Mouse (Mus musculus) cerebellum, adult 2 months (tissue): ENCODE measurements at regions not wholly inside any gene's neighbourhood (a gene's known extent, or its start where the extent isn't known, plus 50 kb on each side); places are given as distances from the start of the nearest gene placed in this dataset.

ENCODE experiments used
- DNase-seq, 2 experiments: peaks; one replicate each; pipeline ENCODE4 v3.0.0; 2021
- H3K27ac ChIP-seq: fragments of 200-500 bp; 2 replicates; pipeline ENCODE4 v1.5.1; 2012; ENCODE audit warnings: low read length, control low read depth, inconsistent platforms; ENCODE audit not compliant: insufficient read depth
- H3K27me3 ChIP-seq: fragments of 200-500 bp; 2 replicates; pipeline ENCODE4 v1.6.1; 2012; ENCODE audit warnings: inconsistent platforms, mild to moderate bottlenecking, low read length, moderate library complexity; ENCODE audit not compliant: control insufficient read depth, insufficient read depth
- H3K4me1 ChIP-seq: fragments of 200-500 bp; 2 replicates; pipeline ENCODE4 v1.6.1; 2011; ENCODE audit warnings: low read length; ENCODE audit not compliant: control insufficient read depth, insufficient read depth
- H3K4me3 ChIP-seq: fragments of 200-500 bp; replicated peaks from 2 replicates; pipeline ENCODE3; 2011; ENCODE audit warnings: mild to moderate bottlenecking, low read depth, low read length, control low read depth; ENCODE audit not compliant: insufficient read depth
- CTCF ChIP-seq: fragments of 200-500 bp; IDR thresholded peaks from 2 replicates; pipeline ENCODE4 v1.5.1; 2011; ENCODE audit warnings: low read depth, mild to moderate bottlenecking, control low read depth, low read length, moderate library complexity, borderline replicate concordance; ENCODE audit not compliant: insufficient read depth
- POLR2A ChIP-seq: fragments of 200-500 bp; IDR thresholded peaks from 2 replicates; pipeline ENCODE4 v1.6.1; 2011; ENCODE audit warnings: low read length, control low read depth, borderline replicate concordance; ENCODE audit not compliant: insufficient read depth
- WGBS: fragments of 180-500 bp; shearing (Covaris S2); methylation state at CpG from one replicate; pipeline ENCODE4 v1.1.7; 2018; 5-methylcytosine and 5-hydroxymethylcytosine counted together

DNA sequence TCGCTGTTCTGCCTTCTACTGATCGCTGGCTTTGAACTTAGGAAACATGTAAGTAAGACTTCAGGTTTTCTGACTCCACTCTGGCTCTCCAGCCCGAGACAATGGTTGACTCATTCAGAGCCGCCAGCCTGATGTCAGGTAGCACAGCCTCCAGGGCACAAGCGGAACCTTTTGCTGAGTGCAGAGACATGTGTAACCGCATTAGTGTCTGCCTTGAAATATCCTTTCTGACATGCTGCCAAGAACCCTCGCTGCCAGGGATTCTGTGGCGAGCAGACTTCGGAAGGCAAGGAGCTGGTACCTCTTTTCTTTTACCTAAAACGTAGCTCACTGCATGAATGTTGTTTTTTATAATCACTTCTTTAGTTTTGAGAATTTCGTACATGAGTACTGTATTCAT, 279.1 kb downstream of the Drd1 start:
- WGBS = 37% methylated on average over 11 of the region's 11 CpGs
- H3K4me1 ChIP-seq = no peaks in the 10 kb centered on the region

DNA sequence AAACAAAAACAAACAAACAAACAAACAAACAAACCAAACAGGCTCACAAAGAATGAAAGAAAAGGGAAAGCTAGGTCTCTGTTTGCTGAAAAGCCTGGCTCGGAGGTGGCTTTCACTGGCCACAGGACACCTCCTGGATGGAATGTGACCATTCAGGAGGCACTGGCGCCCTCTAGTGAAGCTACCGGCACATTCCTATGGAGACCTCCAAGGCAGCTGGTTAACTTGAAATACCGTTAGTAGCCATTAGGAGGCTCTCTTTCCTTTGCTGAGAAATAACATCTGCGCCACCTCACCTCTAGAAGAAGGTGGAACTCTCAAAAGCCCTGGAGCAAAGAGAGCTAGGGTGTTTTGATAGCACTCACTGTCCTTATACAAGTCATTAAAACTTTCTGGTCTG, 279.8 kb downstream of the Drd1 start:
- TF ChIP-seq CTCF = peak; percentile 44; the same call in 1 of the 2 replicates
- TF ChIP-seq POLR2A = no peak
- H3K27ac ChIP-seq = no peak overlapping the region
- 42% methylated on average over 5 of the region's 5 CpGs for WGBS
- H3K27me3 ChIP-seq = no peaks in the 10 kb centered on the region
- H3K4me3 ChIP-seq = no peak overlapping the region
- no peaks in the 10 kb centered on the region for H3K4me1 ChIP-seq
- peak; percentile 11 to 20 for DNase-seq

More for the DNA sequence above, 279.1 kb downstream of the Drd1 start:
- H3K27ac ChIP-seq = no peak overlapping the region
- DNase-seq = no peak
- no peak overlapping the region for H3K4me3 ChIP-seq
- no peak for TF ChIP-seq POLR2A
- no peak for TF ChIP-seq CTCF
- H3K27me3 ChIP-seq = no peaks in the 10 kb centered on the region

GRCm38 (mm10) chr13:53764613-53765243, 290.8 kb downstream of the Drd1 start:
- 20% methylated on average over 13 of the region's 13 CpGs for WGBS
- peak; percentile 80 for TF ChIP-seq CTCF
- no peak for TF ChIP-seq POLR2A
- Histone ChIP-seq H3K27me3 (no peaks in the 10 kb centered on the region; the same call in 1 of the 2 replicates), H3K4me3 (no peak overlapping the region), H3K4me1 (no peaks in the 10 kb centered on the region), H3K27ac (no peak overlapping the region)
- DNase-seq = peak; percentile 50 to 59

DNA sequence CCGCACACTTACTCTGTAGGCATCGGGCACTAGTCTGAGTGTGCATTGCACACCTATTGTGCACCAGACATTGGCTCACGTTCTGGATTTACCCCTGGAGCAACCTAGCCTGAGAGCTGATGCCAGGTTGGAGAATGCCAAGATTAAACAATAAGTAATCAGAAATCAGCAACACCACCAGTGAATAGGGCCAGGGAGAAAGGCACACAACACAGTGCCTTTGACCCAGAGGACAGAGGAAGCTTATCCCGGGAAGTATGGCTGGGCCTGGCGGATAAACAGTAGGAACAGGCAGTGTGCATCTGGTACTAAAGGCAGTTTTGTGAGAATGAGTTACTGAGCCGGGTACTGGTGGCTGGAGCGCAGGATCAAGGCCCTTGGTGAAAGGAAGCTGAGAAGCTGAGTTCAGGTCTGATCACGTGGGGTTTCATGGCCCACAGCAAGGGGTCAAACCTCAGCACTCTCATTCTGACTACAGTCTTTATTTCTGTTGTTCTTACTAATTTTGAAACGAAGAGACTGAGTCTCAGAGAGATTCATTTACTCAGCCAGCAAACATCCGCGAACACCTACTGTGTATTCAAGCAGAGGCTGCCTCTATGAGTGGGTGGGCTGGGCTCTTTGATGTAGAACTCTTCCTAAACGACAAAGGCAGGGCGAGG, 284.8 kb upstream of the Msx2 start:
- whole genome bisulfite sequencing = 67% methylated on average over 13 of the region's 13 CpGs
- no peak for TF ChIP-seq CTCF
- no peak for TF ChIP-seq POLR2A

DNA sequence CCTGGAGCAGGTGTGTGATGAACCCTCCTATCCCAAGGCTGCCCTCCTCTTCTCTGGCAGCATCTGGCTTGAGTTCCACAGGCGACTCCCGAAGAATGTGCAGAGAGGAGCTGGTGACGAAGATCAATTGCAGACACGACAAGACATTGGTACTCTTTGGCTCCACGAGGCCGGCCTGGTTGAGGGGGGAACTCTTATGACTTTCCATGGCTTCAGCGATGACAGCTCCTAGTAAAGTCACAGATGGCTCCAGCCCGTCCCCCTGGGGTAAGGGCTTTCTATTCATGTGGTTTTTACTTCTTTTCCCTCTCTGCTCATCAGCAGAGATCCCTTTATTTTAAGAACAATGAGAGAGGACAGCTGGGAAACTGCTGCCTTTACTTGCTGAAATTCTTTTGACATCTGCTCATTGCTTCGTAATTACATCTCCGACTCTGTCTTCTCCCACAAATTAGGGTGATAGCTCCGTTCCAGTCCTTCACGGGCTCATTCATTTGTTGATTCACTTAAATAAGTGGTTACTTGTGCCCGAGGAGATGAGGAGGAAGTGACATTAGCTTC, 284.2 kb upstream of the Msx2 start:
- no peak overlapping the region for H3K27ac ChIP-seq
- H3K27me3 ChIP-seq = no peaks in the 10 kb centered on the region
- DNase-seq = no peak
- H3K4me3 ChIP-seq = no peak overlapping the region
- TF ChIP-seq POLR2A (no peak), CTCF (no peak)
- WGBS = 43% methylated on average over 13 of the region's 13 CpGs
- H3K4me1 ChIP-seq = no peaks in the 10 kb centered on the region

More for the DNA sequence above, 284.8 kb upstream of the Msx2 start:
- no peak overlapping the region for H3K27ac ChIP-seq
- no peak overlapping the region for H3K4me3 ChIP-seq
- H3K4me1 ChIP-seq = no peaks in the 10 kb centered on the region
- no peak for DNase-seq
- no peaks in the 10 kb centered on the region for H3K27me3 ChIP-seq

GRCm38 (mm10) chr13:53755046-53755615, 282.3 kb upstream of the Msx2 start:
- H3K27me3 ChIP-seq = no peaks in the 10 kb centered on the region
- no peaks in the 10 kb centered on the region for H3K4me1 ChIP-seq
- H3K4me3 ChIP-seq = no peak overlapping the region
- no peak for DNase-seq
- H3K27ac ChIP-seq = no peak overlapping the region
- 68% methylated on average over 11 of the region's 11 CpGs for WGBS
- no peak for TF ChIP-seq POLR2A
- no peak for TF ChIP-seq CTCF

DNA sequence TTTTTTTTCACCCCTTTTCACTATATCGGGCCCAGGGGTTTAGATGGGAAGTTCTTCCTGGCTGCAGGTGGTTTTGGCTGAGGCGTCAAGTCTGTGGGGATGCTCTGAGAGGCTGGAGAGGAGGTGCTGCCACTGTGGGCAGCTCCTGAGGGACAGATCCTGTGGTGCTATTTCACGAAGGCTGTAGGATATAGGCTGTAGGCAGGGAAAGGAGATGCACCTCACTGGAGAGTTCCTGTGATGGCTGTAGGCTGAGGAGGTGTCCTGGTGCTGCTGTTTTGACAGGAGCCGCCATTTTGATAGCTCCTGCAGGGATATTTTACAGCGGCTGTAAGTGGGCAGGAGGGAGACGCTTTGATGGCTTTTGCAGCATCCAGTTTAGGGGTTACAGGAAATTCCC, 280.2 kb upstream of the Msx2 start:
- 75% methylated on average over 6 of the region's 6 CpGs for WGBS
- no peaks in the 10 kb centered on the region for H3K27me3 ChIP-seq

More for the DNA sequence above, 280.2 kb upstream of the Msx2 start:
- no peak for DNase-seq
- TF ChIP-seq CTCF (no peak), POLR2A (no peak)
- Histone ChIP-seq H3K4me3 (no peak overlapping the region), H3K4me1 (no peaks in the 10 kb centered on the region), H3K27ac (no peak overlapping the region)
